Mouse (Mus musculus) gastrocnemius, adult 8-10 months (tissue): ENCODE results near the gene Nhlrc4. TPM values are rescaled to one million over a fixed set of nuclear protein-coding genes. Genes with fewer than 3 reads are reported as not detected.
A peak's percentile ranks its signal among the peaks of the same experiment; 100 is the strongest.

ENCODE experiments used
- DNase-seq, 2 experiments: peaks; one replicate each; pipeline ENCODE4 v3.0.0; 2022; ENCODE audit warnings: low spot score in 2 of 2
- total RNA-seq, 4 experiments: library from RNA; stranded (reverse); gene quantifications; 2 replicates each; pipeline ENCODE4 v1.2.4; 2022

Nhlrc4 gene
- total RNA-seq, 4 experiments from 2014 or later, result not detected

- DNase-seq, result no peak
Measured at GRCm38 (mm10) chr17:25958771-25959494, 14.2 kb upstream of the Nhlrc4 start.

GRCm38 (mm10) chr17:25957586-25958051 is 12.9 kb upstream of the Nhlrc4 start:
- DNase-seq, result no peak

GRCm38 (mm10) chr17:25956631-25957030 is 11.9 kb upstream of the Nhlrc4 start:
- no peak for DNase-seq

- no peak for DNase-seq
Measured at GRCm38 (mm10) chr17:25956201-25956600, 11.4 kb upstream of the Nhlrc4 start.

GRCm38 (mm10) chr17:25955736-25956135 is 11.0 kb upstream of the Nhlrc4 start:
- no peak for DNase-seq

- no peak for DNase-seq
Measured at GRCm38 (mm10) chr17:25954671-25955070, 9.9 kb upstream of the Nhlrc4 start.

GRCm38 (mm10) chr17:25953161-25953560 is 8.4 kb upstream of the Nhlrc4 start:
- DNase-seq, result no peak

- no peak for DNase-seq
Measured at GRCm38 (mm10) chr17:25951803-25952623, 7.3 kb upstream of the Nhlrc4 start, which contains the start of gene A930017K11Rik. Gene A930017K11Rik, minus strand, starts transcription at chr17:25952565.

GRCm38 (mm10) chr17:25951225-25951802 is 6.6 kb upstream of the Nhlrc4 start:
- DNase-seq, result no peak

GRCm38 (mm10) chr17:25950706-25951105 is 5.9 kb upstream of the Nhlrc4 start:
- no peak for DNase-seq

- no peak for DNase-seq
Measured at GRCm38 (mm10) chr17:25949981-25950380, 5.2 kb upstream of the Nhlrc4 start.

- DNase-seq, result no peak
Measured at GRCm38 (mm10) chr17:25948051-25948450, 3.3 kb upstream of the Nhlrc4 start.

GRCm38 (mm10) chr17:25947576-25947975 is 2.8 kb upstream of the Nhlrc4 start:
- no peak for DNase-seq

- no peak for DNase-seq
Measured at GRCm38 (mm10) chr17:25946891-25947290, 2.1 kb upstream of the Nhlrc4 start.

GRCm38 (mm10) chr17:25946349-25946748 is 1.6 kb upstream of the Nhlrc4 start:
- DNase-seq, result no peak

GRCm38 (mm10) chr17:25945517-25946155 is 875 bp upstream of the Nhlrc4 start:
- DNase-seq, result peak in 1 of 2 experiments; percentile 24

- DNase-seq, result no peak
Measured at GRCm38 (mm10) chr17:25943769-25944168, 992 bp downstream of the Nhlrc4 start.

- DNase-seq, result no peak
Measured at GRCm38 (mm10) chr17:25943221-25943620, 1.5 kb downstream of the Nhlrc4 start.

GRCm38 (mm10) chr17:25942597-25943151 is 2.1 kb downstream of the Nhlrc4 start:
- no peak for DNase-seq

GRCm38 (mm10) chr17:25941511-25942241 is 3.1 kb downstream of the Nhlrc4 start:
- peak; percentile 36 to 57 for DNase-seq
